Mouse (Mus musculus) midbrain, embryonic 16.5 days (tissue): ENCODE data around the gene Dnlz. TPM values are rescaled to one million over a fixed set of nuclear protein-coding genes. Genes with fewer than 3 reads are reported as not detected.

Experiments
- ATAC-seq: fragments of 200-750 bp; cut with Nextera tagmentation; 2 replicates; pipeline ENCODE4 v1.8.0; 2017; ENCODE audit warnings: moderate TSS enrichment
- H3K27ac ChIP-seq: fragments of 300-500 bp; sonication (generic); 2 replicates; pipeline ENCODE4 v1.5.1; 2014; ENCODE audit warnings: mild to moderate bottlenecking, low read length, mixed read lengths
- H3K27me3 ChIP-seq: fragments of 300-500 bp; sonication (generic); 2 replicates; pipeline ENCODE4 v1.6.1; 2014; ENCODE audit warnings: low read depth, low read length, mixed read lengths; ENCODE audit not compliant: control insufficient read depth, insufficient read depth
- H3K36me3 ChIP-seq: fragments of 300-500 bp; sonication (generic); 2 replicates; pipeline ENCODE4 v1.6.1; 2014; ENCODE audit warnings: mild to moderate bottlenecking, low read length, moderate library complexity, mixed read lengths; ENCODE audit not compliant: control insufficient read depth, insufficient read depth
- H3K4me1 ChIP-seq: fragments of 300-500 bp; sonication (generic); 2 replicates; pipeline ENCODE4 v1.6.1; 2014; ENCODE audit warnings: mild to moderate bottlenecking, low read length, mixed read lengths; ENCODE audit not compliant: control insufficient read depth, insufficient read depth
- H3K4me2 ChIP-seq: fragments of 300-500 bp; sonication (generic); 2 replicates; pipeline ENCODE4 v1.6.1; 2014; ENCODE audit warnings: mild to moderate bottlenecking, low read length, mixed read lengths
- H3K4me3 ChIP-seq: fragments of 300-500 bp; sonication (generic); 2 replicates; pipeline ENCODE4 v1.5.1; 2014; ENCODE audit warnings: low read depth, mild to moderate bottlenecking, low read length, moderate library complexity, mixed read lengths
- H3K9ac ChIP-seq: fragments of 300-500 bp; sonication (generic); 2 replicates; pipeline ENCODE4 v1.6.1; 2014; ENCODE audit warnings: low read depth, low read length, mixed read lengths
- H3K9me3 ChIP-seq: fragments of 300-500 bp; sonication (generic); replicated peaks from 2 replicates; pipeline ENCODE4 v1.6.1; 2014; ENCODE audit warnings: mild to moderate bottlenecking, low read length, mixed read lengths; ENCODE audit not compliant: control insufficient read depth, poor library complexity, severe bottlenecking
- WGBS: fragments of 180-500 bp; shearing (Covaris S2); extraction: QIAGEN DNeasy Blood & Tissue Kit; methylation state at CpG from one replicate; pipeline ENCODE4 v1.1.7; 2014; 5-methylcytosine and 5-hydroxymethylcytosine counted together
- polyA plus RNA-seq: library from polyadenylated mRNA; unstranded; fragments of >200 nt; fragmentation: Nextera tagmentation; extraction: Ambion mirVana; gene quantifications from 2 replicates; pipeline ENCODE4 v1.2.1, GENCODE M21; 2015

Dnlz gene
- polyA plus RNA-seq, 1 experiment from 2014 or later = 27.2 TPM

DNA sequence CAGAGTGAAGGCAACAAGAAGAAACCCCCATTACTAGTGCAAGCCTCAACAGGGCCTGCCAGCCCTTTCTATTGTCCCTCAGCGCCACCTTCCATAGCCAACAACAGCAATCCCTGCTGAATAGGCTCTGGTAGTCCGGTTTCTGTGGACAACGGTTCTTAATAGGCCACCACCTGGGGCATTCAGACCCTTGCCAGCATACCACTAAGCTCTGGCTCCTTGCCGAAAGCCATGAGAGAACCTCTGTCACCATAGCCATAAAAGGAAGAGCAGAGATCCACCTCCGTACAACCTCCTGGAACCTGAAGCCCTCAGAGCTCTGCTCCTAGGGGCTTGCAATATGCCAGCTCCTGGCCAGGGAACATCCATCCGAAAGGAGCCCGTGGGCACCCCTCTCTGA, 52.6 kb downstream of the Dnlz start:
- WGBS = 21% methylated on average over 7 of the region's 7 CpGs
- H3K9me3 ChIP-seq = no peaks in the 10 kb centered on the region
- no peaks in the 10 kb centered on the region for H3K36me3 ChIP-seq
- peak overlapping the region; percentile 50 for H3K9ac ChIP-seq
- no peak overlapping the region for H3K4me3 ChIP-seq
- H3K27me3 ChIP-seq = no peaks in the 10 kb centered on the region
- ATAC-seq = no peak
- H3K4me2 ChIP-seq = peak overlapping the region; percentile 43
- peak overlapping the region; percentile 91 for H3K27ac ChIP-seq
- peaks cover 29% of the 10 kb centered on the region for H3K4me1 ChIP-seq

GRCm38 (mm10) chr2:26298856-26299230, 53.1 kb downstream of the Dnlz start:
- 4% methylated on average over 4 of the region's 4 CpGs for WGBS
- 0 out of 2 replicates have a peak overlapping the region, but pooled peaks have one; percentile 4 for H3K4me3 ChIP-seq
- peaks cover 29% of the 10 kb centered on the region for H3K4me1 ChIP-seq
- H3K27ac ChIP-seq = peak overlapping the region; percentile 91
- ATAC-seq = peak; percentile 21
- H3K9ac ChIP-seq = peak overlapping the region; percentile 50
- H3K36me3 ChIP-seq = no peaks in the 10 kb centered on the region
- H3K27me3 ChIP-seq = no peaks in the 10 kb centered on the region
- peak overlapping the region; percentile 43 for H3K4me2 ChIP-seq
- no peaks in the 10 kb centered on the region for H3K9me3 ChIP-seq

- no peaks in the 10 kb centered on the region for H3K27me3 ChIP-seq
- H3K4me3 ChIP-seq = 0 out of 2 replicates have a peak overlapping the region, but pooled peaks have one; percentile 4
- WGBS = 2% methylated on average over 10 of the region's 10 CpGs
Observed at GRCm38 (mm10) chr2:26298208-26298855, 53.6 kb downstream of the Dnlz start.

More at GRCm38 (mm10) chr2:26298208-26298855, 53.6 kb downstream of the Dnlz start:
- peak overlapping the region; percentile 50 for H3K9ac ChIP-seq
- H3K4me1 ChIP-seq = peaks cover 29% of the 10 kb centered on the region
- no peaks in the 10 kb centered on the region for H3K9me3 ChIP-seq
- peak overlapping the region; percentile 91 for H3K27ac ChIP-seq
- H3K36me3 ChIP-seq = no peaks in the 10 kb centered on the region
- peak; percentile 80 for ATAC-seq
- H3K4me2 ChIP-seq = peak overlapping the region; percentile 43

Other genes with a start within 250 kb of the Dnlz start
- gene Nacc2, start 228.9 kb downstream of the Dnlz start, polyA plus RNA-seq = 14.1 and 18.1 TPM in 2 replicates
- not detected in 2 replicates for gene Lhx3, start 143.8 kb downstream of the Dnlz start, polyA plus RNA-seq
- gene Qsox2, start 114.6 kb downstream of the Dnlz start, polyA plus RNA-seq = 17.2 and 18.4 TPM in 2 replicates
- 0.21 and 0.29 TPM in 2 replicates for gene Ccdc187, start 57.6 kb downstream of the Dnlz start, polyA plus RNA-seq
- gene Gpsm1, start 36.6 kb downstream of the Dnlz start, polyA plus RNA-seq = 182 and 188 TPM in 2 replicates
- 1.0 and 2.7 TPM in 2 replicates for gene Card9, start 8.8 kb upstream of the Dnlz start, polyA plus RNA-seq
- gene Snapc4, start 28.5 kb upstream of the Dnlz start, polyA plus RNA-seq = 34.8 and 37.9 TPM in 2 replicates
- 175 and 182 TPM in 2 replicates for gene Entr1, start 37.2 kb upstream of the Dnlz start, polyA plus RNA-seq
- gene Pmpca, start 37.2 kb upstream of the Dnlz start, polyA plus RNA-seq = 90.0 and 96.5 TPM in 2 replicates
- 26.9 and 27.6 TPM in 2 replicates for gene Inpp5e, start 57.1 kb upstream of the Dnlz start, polyA plus RNA-seq
- 18.7 and 20.4 TPM in 2 replicates for gene Sec16a, start 93.1 kb upstream of the Dnlz start, polyA plus RNA-seq
- gene Notch1, start 164.6 kb upstream of the Dnlz start, polyA plus RNA-seq = 10.7 and 11.4 TPM in 2 replicates
- gene Egfl7, start 227.9 kb upstream of the Dnlz start, polyA plus RNA-seq = 62.0 and 64.4 TPM in 2 replicates
- gene Gm20532, start 234.5 kb upstream of the Dnlz start, polyA plus RNA-seq = 0.30 TPM in 1 of 2 replicates, not detected in the other